Mouse (Mus musculus): ENCODE results near the gene Zfr. TPM values are rescaled to one million over a fixed set of nuclear protein-coding genes. Genes with fewer than 3 reads are reported as not detected.
"Not testable (repeated sequence)": the region's sequence is repeated elsewhere in the genome, so short reads cannot be mapped to it uniquely, and the experiment has no call there.

Zfr gene
- total RNA-seq, 2 experiments from 2014 or later = 45.5 to 80.1 TPM

DNA sequence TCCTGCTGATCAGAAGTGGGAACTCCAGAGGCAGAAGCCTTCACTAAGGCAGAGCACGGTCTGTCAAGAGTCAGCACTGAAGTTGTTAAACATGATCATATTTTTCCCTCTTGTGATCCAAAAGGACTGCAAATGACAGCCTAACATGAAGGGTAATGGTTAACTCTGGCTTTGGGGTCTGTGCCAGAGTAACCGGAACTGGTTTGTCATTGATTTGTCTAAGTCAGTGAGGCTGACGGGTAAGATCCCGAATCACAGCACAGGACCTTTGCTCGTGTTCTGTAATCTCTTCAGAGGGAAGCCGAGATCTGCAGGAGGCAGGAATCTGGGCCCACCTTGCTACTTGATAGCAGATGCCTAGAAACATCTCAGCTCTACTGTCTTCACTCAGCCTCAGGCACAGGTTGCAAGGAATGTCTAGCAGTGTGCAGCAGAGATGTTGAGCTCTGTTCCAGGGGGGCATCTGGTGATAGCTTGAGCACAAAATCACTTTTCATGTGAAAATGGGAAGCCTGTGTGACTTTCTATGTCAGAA lies 90.0 kb downstream of the Zfr start:
- ATAC-seq (replicated peaks; ENCODE audit: low FRiP score, poor library complexity, severe bottlenecking) = no peak

DNA sequence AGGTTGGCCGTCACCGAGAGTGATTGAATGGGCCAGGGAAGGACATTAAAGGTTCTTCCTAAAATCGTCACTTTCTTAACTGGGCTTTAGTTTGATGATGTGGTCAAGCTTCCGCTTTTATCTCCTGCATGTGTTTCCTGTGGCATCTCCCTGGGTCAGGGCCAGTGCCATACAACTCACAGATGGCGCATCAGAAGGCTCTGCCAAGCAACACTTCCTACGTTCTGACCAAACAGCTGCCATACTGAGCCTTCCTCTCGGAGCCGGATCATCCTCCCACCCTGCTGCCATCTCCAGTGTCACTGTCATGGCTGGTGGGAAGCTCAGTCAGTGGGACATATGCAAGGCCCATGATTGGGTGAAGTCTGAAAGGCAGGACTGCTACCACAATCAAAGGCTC lies 93.9 kb downstream of the Zfr start:
- ATAC-seq (replicated peaks; ENCODE audit: low FRiP score, poor library complexity, severe bottlenecking) = no peak

DNA sequence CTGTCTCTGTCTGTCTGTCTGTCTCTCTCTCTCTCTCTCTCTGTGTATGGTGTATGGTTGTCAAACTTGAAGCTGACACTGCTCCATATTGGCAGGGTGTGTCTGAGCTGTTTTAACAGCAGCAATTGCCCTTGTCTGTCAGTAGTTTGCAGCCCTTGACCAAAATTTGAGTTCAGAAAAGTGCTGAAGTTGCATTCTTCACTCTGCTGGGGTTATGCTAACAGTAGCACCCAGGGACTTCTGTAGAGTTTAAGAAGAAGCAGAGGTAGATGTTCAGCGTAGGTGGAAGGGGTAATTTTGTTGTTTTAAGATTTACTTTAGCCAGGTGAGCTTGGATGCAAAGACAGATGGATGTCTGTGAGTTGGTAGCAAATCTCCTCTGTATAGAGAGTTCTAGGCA lies 94.6 kb downstream of the Zfr start:
- no peak for ATAC-seq (replicated peaks; ENCODE audit: low FRiP score, poor library complexity, severe bottlenecking)

DNA sequence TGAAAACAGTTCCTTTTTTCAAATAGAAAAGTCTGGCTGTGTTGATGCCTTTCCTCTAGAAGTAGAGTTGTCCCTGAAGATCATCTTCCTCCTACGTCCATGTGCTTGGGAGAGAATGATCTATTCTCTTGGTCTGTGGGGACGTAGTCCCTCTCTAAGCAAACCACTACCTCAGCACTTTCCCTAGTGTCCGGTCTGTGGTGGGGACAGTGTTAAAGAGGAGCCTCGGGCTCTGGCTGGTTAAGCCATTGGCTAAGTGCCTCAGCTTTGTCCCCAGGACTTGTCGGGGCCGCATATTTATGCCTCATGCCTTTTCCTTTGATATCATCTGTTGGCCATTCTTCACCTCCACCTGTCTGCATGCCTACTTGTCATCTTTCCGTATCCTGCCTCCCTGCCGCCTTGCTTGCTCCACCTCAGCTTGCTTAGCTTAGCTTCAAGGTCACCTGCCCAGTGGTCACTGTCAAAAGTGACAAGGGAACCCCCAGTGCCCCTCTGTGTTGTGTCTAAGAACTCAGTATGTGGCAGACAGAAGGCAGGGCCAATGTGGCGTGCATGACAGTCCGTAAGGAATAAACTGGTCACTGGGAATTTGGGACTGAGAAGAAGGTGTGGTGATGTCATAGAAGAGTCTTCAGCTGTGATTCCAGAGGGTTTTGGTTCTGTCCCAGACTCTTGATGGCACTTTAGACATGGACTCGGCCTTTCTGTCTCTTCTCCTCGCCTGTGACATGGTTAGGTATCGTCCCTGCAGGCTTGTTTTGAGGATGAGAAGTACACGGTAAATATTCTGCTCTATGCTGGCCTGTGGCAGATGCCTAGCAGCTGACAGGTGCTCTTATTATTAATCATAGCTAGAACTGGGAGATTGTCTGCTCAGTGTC lies 97.1 kb downstream of the Zfr start:
- no peak for ATAC-seq (replicated peaks; ENCODE audit: low FRiP score, poor library complexity, severe bottlenecking)

DNA sequence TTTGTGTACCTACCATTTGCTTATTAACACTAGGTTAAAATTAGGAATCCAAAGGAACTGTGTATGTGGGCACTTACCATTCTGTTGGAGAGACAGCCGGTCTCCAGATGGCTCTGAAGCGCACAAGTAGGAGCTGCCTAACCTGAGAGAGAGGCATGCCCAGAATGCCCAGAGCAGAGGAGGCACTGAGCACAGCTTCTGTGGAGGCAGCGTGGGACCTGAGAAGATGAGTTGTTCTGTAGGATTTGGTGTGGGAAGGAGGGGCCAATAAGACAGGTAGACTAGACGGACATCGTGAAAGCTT lies 97.7 kb downstream of the Zfr start:
- ATAC-seq (replicated peaks; ENCODE audit: low FRiP score, poor library complexity, severe bottlenecking) = no peak

DNA sequence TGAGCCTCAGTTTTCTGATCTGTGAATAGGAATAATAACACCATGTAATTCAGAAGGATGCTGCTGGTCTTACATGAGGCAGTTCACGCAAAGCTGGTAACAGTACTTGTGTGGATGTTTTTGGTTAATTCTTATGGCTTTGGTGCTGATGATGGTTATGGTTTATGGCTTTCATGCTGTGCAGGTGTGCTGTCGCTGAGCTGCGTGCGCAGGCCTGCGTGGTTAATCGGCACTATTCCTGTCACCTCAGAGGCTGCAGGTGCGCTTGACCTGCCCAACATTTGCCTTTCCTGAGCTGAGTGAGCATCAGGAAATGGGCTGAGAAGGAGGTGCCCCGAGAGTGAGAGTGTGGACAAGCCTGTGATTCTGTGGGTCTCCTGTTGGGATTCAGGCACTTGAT lies 98.5 kb downstream of the Zfr start:
- ATAC-seq (replicated peaks; ENCODE audit: low FRiP score, poor library complexity, severe bottlenecking) = no peak

DNA sequence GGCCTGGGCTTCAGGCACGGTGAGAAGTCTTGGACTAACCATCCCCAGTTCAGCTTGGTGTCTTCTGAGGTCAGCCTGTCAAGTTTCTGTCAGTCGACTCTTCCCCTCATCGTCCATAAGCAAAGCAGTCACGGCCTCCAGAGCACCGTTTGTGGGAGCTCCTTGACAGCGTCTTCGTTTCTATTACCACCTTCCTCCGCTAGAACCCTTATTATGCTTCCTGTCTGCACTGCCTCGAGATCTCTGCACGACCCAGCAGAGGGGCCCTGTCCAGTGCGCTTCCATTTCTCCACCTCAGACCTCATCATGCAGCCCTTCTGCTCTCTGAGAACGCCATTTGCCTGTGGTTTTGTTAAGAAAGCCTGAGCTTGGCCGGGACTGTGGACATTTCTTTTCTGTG lies 99.2 kb downstream of the Zfr start:
- ATAC-seq (replicated peaks; ENCODE audit: low FRiP score, poor library complexity, severe bottlenecking) = no peak

DNA sequence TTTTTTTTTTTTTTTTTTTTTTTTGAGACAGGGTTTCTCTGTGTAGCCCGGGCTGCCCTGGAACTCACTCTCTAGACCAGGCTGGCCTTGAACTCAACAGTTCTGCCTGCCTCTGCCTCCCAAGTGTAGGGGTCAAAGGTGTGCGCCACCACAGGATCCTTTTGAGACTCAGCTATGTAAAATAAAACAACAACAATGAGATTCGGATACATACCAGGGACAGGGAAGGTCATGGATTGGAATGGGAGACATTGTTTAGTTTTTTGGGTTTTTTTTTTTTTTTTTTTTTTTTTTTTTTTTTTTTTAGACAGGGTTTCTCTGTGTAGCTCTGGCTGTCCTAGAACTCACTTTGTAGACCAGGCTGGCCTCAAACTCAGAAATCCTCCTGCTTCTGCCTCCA lies 99.7 kb downstream of the Zfr start:
- ATAC-seq (replicated peaks; ENCODE audit: low FRiP score, poor library complexity, severe bottlenecking) = not testable (repeated sequence)

DNA sequence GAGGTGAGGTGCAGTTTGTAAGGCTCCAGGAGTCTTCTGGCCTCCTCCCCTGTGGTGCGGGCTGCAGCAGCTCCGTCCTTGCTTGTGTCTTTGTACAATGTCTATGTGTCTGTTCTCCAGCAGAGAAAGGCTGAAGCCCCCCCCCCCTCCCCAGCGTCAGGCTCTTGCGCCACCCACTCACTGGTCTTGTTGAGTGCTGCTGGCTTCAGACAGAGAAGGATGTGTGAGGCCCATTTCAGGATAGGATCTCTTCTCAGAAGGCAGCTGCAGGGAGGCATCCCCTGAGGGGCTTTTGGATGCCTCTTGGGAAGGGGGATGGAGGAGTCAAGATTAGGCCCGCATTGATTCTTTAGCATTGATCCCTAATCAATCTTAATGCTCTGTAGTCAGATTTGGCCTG lies 100.2 kb downstream of the Zfr start:
- no peak for ATAC-seq (replicated peaks; ENCODE audit: low FRiP score, poor library complexity, severe bottlenecking)

DNA sequence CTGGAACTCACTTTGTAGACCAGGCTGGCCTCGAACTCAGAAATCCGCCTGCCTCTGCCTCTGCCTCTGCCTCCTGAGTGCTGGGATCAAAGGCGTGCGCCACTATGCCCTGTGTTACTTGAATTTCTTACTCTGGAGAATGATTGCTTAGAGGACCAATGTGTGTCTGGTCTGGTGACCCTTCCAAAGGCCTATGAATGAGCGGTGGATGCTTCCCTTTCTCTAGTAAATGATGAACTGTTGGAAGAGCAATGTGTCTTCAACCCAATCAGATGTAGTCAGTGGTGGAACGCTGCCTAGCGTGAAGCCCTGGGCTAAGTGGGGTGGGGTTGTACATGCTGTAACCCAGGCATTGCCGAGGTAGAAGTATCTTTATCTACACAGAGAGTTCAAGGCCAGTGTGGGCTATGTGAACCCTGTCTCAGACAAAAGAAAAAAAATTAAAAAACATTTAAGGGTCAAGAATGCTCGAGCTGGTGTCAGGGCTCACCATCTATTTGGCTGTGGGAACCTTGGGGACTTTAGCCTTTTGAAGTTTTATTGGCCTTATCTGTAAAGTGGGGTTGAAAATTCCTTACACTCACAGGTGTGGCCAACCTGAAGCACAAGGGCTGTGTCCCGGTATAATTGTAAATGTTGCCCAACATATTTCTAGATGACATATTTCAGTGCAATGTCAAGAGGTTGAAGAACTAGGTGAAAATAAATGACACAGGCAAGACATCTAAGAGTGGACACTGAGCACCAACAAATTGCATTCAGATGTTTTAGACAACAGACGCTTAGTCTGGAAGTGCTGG lies 101.2 kb downstream of the Zfr start:
- ATAC-seq (replicated peaks; ENCODE audit: low FRiP score, poor library complexity, severe bottlenecking) = no peak

DNA sequence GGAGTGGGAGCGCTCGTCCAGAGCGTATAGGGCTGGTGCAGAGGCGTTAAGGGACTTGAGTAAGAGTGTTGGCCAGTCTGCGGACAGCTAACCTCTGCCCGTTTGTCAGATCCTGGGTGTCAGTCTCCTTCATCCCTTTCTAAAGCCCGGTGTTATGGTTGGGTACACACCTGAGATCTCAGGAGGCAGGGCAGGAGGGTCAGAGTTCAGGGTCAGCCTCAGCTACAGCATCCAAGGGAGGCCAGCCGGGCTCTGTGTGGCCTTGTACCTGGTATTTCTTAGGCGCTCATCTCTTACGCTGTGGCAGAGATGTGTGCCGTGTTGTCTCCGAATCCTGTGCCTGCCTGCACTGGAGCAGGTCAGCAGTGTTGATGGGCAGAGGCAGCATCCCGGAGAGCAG lies 103.5 kb downstream of the Zfr start:
- ATAC-seq (replicated peaks; ENCODE audit: low FRiP score, poor library complexity, severe bottlenecking) = no peak

DNA sequence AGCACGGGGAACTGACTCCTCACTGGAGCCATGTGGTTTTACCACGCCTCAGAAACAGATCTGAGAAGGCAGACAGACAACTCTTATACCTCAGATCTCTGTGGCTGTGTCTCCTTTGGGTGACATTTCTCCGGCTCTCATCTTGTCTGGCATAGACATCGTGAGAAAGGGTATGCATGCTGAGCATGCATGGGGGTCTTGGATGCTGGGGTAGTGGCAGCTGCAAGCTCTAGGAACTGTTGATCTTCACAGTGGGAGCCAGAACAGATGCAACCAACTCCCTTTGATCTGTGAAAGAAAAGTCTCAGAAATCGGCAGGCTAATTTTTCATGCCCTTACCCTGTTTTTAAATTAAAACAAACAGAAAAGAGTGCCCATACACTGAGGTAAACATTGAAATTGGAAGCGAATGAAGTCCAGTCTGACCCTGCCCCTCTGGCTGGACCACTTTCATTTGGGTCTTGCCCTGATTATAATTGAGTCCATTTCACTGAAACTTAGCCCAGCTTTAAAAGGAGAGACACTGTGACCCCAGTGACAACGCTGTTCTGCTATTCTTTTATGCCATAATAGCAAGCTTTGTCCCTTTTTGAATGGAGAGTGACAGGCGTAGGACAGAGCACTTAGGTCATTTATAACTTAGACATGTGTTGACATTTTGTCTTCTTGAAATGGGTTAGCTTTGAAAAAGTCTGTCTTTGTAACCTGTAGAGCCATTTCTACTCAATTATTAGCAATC lies 105.1 kb downstream of the Zfr start:
- ATAC-seq (replicated peaks; ENCODE audit: low FRiP score, poor library complexity, severe bottlenecking) = no peak

DNA sequence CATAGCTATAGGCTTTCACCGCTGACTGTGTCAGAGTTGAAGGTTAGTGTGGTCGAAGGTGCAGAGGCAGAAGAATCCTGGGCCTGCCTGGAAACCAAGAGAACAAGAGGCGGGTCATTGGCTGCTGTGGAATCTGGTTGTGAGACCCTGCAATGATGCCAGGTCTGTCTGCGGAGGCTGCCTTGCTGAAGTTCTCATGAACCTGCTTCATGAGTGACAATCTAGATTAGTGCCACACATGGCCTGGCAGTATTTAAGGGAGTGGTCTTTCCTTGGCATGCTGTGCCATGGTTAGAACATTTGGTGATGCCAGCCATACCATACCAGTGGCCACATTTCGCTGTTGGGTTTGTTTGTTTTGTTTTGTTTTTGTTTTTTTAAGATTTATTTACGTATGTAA lies 105.8 kb downstream of the Zfr start:
- ATAC-seq (replicated peaks; ENCODE audit: low FRiP score, poor library complexity, severe bottlenecking) = no peak

DNA sequence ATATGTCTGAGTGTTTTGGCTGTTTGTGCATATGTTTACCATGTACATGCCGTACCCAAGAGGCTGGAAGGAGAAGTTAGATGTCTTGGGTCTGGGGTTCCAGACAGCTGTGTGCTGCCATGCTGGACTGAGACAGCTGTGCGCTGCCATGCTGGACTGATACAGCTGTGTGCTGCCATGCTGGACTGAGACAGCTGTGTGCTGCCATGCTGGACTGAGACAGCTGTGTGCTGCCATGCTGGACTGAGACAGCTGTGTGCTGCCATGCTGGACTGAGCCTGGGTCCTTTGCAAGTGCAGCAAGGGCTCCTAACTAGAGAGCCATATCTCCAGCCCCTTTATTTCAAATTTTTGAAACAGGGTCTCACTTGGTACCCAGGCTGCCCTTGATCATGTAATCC lies 106.6 kb downstream of the Zfr start:
- ATAC-seq (replicated peaks; ENCODE audit: low FRiP score, poor library complexity, severe bottlenecking) = no peak

DNA sequence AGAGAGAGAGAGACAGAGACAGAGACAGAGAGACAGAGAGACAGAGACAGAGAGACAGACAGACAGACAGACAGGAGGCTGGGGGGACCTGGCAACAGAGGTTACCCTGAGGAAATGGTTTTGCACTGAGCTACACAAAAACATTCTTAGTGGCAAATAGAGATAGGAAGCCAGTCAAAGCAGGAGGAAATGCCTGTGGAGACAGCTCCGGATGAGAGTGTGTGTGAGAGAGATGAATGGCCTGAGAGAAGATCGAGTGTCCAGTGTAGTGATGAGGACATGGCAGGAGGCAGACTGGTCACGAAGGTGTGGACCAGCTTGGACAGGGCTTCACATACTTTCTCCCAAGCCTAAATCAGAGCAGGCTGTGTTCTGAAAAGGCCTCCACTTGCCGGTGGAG lies 107.4 kb downstream of the Zfr start:
- no peak for ATAC-seq (replicated peaks; ENCODE audit: low FRiP score, poor library complexity, severe bottlenecking)

DNA sequence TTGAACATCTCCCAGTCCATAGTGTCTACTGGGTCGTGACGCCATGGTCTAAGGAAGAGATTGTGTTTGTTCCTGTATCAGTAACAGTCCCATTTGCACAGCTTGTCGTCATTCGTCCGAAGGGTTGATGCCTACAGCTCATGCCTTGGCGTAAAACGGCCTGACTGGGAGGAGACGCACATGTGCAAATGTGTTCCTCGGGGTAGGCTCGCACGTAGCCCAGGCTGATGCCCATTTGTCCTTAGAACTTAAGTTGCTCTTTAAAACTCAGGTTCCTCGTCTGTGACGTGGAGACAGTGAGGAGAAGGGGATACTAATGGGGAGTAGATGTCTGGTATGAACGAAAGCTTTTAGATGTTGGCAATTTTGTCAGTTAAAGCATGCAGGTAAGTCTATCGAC lies 109.3 kb downstream of the Zfr start:
- no peak for ATAC-seq (replicated peaks; ENCODE audit: low FRiP score, poor library complexity, severe bottlenecking)

DNA sequence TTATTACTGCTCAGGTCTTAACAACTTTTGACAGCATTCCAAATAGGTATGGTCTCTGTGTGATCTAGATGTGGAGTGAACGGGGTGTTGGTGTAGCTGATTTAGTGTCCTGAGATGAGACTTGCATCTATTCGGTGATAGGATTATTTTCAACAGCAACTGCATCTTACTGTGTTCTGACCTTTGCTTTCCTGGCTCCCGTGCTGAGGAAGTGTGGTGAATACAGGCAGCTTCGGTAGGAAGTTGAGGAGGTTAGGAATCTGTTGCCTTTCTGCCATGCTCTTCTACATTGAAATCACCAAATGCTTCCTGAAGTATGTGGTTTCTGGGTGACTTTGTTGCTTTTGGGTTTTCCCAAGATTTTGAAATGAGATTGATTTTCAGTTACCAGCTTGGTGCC lies 109.7 kb downstream of the Zfr start:
- ATAC-seq (replicated peaks; ENCODE audit: low FRiP score, poor library complexity, severe bottlenecking) = no peak

DNA sequence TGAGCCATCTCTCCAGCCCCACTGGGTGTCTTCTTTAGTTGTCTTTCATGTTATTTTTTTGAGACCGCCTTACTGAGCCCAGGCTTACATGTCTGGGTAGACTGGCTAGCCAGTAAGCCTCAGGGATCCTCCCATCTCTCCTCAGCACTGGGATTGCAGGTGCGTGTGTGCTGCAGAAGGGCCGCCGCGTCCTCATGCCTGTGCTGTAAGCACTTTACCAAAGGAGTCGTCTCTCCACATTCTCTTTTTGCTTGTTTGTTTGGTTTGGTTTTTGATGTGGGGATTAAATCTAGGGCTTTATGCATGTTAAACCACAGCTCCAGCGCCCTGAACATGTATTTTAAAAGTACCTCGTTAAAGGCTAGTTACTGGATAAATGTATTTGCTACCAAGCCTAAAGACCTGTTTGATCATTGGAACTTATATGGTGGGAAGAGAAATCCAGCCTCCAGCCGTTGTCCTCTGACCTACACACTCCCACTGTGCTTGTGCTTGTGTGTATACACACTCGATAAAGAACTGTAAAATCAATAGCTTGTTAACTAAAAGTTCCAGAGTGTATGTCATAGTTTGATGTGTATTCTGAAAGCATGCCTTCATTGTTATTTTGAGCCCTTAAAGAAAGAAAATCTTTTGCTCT lies 112.1 kb downstream of the Zfr start:
- no peak for ATAC-seq (replicated peaks; ENCODE audit: low FRiP score, poor library complexity, severe bottlenecking)

DNA sequence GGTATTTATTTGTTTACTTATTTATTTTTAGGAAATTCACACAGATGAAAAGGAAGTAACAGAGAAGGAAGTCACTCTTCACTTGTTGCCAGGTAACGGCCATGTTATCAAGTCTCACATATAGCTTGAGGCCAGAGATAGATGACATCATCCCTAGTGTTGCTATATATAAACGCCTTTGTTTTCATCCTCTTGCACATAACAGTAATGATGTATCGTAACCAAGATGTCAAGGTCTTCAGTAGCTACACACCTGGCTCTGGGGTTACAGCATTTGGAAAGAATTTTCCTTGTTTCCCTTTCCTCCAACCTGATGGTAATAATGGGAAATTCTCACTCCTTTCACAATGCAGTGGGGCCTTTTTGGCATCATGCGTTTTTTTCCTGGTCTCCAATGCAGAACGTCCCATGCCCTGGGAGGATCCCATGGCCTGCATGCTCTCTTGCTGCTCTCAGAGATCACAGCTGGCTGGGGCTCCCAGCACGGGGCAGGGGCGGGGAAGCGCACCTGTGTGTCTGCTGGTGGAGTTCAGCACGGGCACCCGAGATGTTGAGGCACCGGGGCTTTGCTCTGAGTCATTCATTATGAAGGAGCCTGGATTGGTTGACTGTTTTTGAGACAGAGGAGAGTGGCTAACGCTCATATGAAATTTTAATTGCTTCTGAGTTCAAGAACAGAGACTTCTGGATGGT lies 112.8 kb downstream of the Zfr start:
- ATAC-seq (replicated peaks; ENCODE audit: low FRiP score, poor library complexity, severe bottlenecking) = no peak

DNA sequence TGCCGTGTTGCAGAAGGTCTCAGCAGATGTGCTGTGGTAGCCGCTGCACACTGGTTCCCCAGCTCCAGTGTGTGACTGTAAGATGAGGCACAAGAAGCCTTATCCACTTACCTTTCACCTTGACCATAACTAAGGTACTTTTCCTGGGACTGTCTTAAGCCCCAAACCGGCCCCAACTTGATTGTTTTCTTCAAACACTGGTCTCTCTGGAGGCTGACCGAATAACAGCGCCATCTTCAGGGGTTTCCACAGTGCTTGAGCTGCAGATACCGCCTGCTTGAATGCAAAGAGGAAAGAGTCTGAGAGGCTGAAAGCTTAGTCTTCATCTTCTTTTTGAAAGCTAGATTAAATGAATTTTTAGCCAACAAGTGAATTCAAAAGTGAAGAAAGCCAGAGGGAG lies 113.8 kb downstream of the Zfr start:
- ATAC-seq (replicated peaks; ENCODE audit: low FRiP score, poor library complexity, severe bottlenecking) = no peak

All from erythroid progenitor cell, adult 5-6 weeks (primary cell).